ENCODE assay signal across 14 mouse cellular contexts in genomic region chr6:136868921-136869320, GRCm38 (mm10). TPM values are rescaled to one million over a fixed set of nuclear protein-coding genes. Genes with fewer than 3 reads are reported as not detected.
"Had no signal": no experiment of that assay in that cellular context is flagged by ENCODE, and none has a peak within 500 bp of the region (broad histone marks: within the 10 kb centered on the region; RNA-seq: fewer than 3 reads in every experiment).

No protein-coding gene starts in this region.

- DNase-seq: kidney, adult 11 months; kidney, adult 9 months; kidney, postnatal 36 days; layer of hippocampus, adult 9-11 months; layer of hippocampus, postnatal 36 days; right cerebral cortex, postnatal 14 days; thymus, postnatal 4 days had no signal

- H3K9me3 ChIP-seq: limb, embryonic 13.5 days; liver, embryonic 12.5 days; midbrain, embryonic 12.5 days had no signal

- H3K27me3 ChIP-seq: limb, embryonic 13.5 days; liver, embryonic 12.5 days; midbrain, embryonic 12.5 days had no signal

- H3K4me1 ChIP-seq: midbrain, embryonic 12.5 days had no signal

- H3K9ac ChIP-seq: limb, embryonic 13.5 days; liver, embryonic 12.5 days; midbrain, embryonic 12.5 days had no signal

- H3K4me3 ChIP-seq: limb, embryonic 13.5 days; liver, embryonic 12.5 days; midbrain, embryonic 12.5 days had no signal

- H3K27ac ChIP-seq: kidney, postnatal 0 days; liver, embryonic 12.5 days; midbrain, embryonic 12.5 days had no signal

- H3K36me3 ChIP-seq: liver, embryonic 12.5 days; midbrain, embryonic 12.5 days had no signal

- ATAC-seq: liver, embryonic 12.5 days had no signal

- H3K4me2 ChIP-seq: limb, embryonic 13.5 days; liver, embryonic 12.5 days; midbrain, embryonic 12.5 days had no signal

RNA-seq across cellular contexts. Expression of gene Art4, which starts 11.4 kb away (rescaled TPM):
- polyA plus RNA-seq: neural tube, embryonic 14.5 days had no signal

RNA-seq across cellular contexts. Expression of gene Smco3, which starts 33.7 kb away (rescaled TPM):
- polyA plus RNA-seq: liver, embryonic 12.5 days; liver, embryonic 16.5 days; spleen, adult 2 months had no signal
